ENCODE assay signal across 10 mouse cellular contexts in the genomic region with DNA sequence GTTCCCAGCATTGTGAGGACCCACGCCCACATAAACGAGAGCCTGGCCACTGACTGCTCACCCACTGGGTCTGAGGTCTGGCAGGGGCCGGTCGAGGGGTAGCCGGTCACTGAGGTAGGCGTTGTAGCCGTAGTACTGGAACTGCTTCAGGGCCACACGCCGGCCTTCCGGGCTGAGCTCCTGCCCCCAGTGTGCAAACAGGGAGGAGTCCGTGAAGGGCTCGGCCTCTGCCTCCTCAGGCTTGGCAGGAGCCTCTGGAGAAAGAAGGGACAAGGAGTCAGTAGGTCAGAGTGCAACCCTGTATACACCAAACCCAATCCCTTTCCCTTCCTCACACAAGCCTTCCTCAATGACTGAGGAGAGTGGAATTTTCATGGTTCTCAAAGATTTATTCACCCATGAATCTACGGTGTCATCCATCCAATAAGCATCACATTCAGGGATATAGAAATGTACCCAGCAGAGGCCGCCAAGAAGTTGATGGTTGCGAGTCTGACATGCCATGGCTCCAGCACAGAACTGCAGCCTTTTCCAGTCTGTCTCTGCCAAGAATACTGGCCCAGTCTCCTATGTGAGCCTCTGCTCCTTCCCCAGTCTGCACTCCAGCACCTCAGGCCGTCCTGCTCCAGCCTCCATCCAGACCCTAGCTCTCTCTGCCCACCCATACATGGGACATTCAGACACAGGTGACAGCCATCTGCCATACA.
DNase-seq lines count a peak whose midpoint lies in the region; ATAC-seq and TF ChIP-seq lines count a peak whose summit lies in the region.
"Had no signal": no experiment of that assay in that cellular context is flagged by ENCODE, and none has a peak within 500 bp of the region (broad histone marks: within the 10 kb centered on the region; RNA-seq: fewer than 3 reads in every experiment).

No protein-coding gene starts in this region.

- no peak for TF ChIP-seq CTCF in kidney, adult 2 months (conservative IDR thresholded peaks at IDR 0.05; ENCODE audit: insufficient read depth, insufficient read length, low read depth, low read length)

- H3K27ac ChIP-seq in kidney, adult 2 months (ENCODE audit: insufficient read depth, low read depth, low read length) = no peak overlapping the region
- no peak overlapping the region for H3K27ac ChIP-seq in kidney, embryonic 15.5 days
- H3K27ac ChIP-seq: liver, embryonic 14.5 days had no signal

- no peaks in the 10 kb centered on the region for H3K27me3 ChIP-seq in kidney, adult 2 months (replicated peaks; ENCODE audit: control insufficient read depth, insufficient read depth, low read length)
- no peaks in the 10 kb centered on the region for H3K27me3 ChIP-seq in kidney, embryonic 15.5 days

- H3K36me3 ChIP-seq in kidney, adult 2 months (ENCODE audit: control insufficient read depth, insufficient read depth, low read length) = no peaks in the 10 kb centered on the region
- no peaks in the 10 kb centered on the region for H3K36me3 ChIP-seq in kidney, embryonic 15.5 days

- no peaks in the 10 kb centered on the region for H3K9me3 ChIP-seq in kidney, embryonic 15.5 days (replicated peaks)

- no peak for ATAC-seq in kidney, embryonic 15.5 days (replicated peaks; ENCODE audit: low FRiP score)
- no peak for ATAC-seq in CD4-positive, CD25-positive, alpha-beta regulatory T cell, adult 4 months
- ATAC-seq in activated CD4-positive, CD25-positive, alpha-beta regulatory T cell, adult 4 months = no peak
- ATAC-seq: forebrain, postnatal 0 days had no signal

- no peak overlapping the region for H3K4me2 ChIP-seq in kidney, embryonic 15.5 days

- H3K9ac ChIP-seq in kidney, embryonic 15.5 days = no peak overlapping the region
- H3K9ac ChIP-seq: forebrain, postnatal 0 days; liver, embryonic 14.5 days had no signal

- peaks cover 8% of the 10 kb centered on the region; the same call in 1 of the 2 replicates for H3K4me1 ChIP-seq in kidney, adult 2 months (ENCODE audit: control insufficient read depth, insufficient read depth, low read length)
- H3K4me1 ChIP-seq in kidney, embryonic 15.5 days = no peaks in the 10 kb centered on the region

- peak; percentile 13 to 20 for DNase-seq in cerebellum, adult 18-20 months
- no peak for DNase-seq in cerebellum, adult 9-10 months
- peak; percentile 80 for DNase-seq in kidney, adult 2 months
- peak; percentile 68 to 69 for DNase-seq in kidney, adult 8-10 months
- peak; percentile 54 for DNase-seq in lung, postnatal 36 days
- DNase-seq: forebrain, postnatal 0 days had no signal

- WGBS in kidney, adult 2 months = 63% methylated on average over 16 of the region's 16 CpGs
- WGBS in kidney, embryonic 15.5 days = 72% methylated on average over 16 of the region's 16 CpGs

- no peak for TF ChIP-seq POLR2A in kidney, adult 2 months (IDR thresholded peaks at IDR 0.05; ENCODE audit: low read depth, low read length)

- no peak overlapping the region for H3K4me3 ChIP-seq in kidney, adult 2 months (ENCODE audit: insufficient read depth, low read depth, low read length)
- no peak overlapping the region for H3K4me3 ChIP-seq in kidney, embryonic 15.5 days (replicated peaks)
